Mouse (Mus musculus): Measurements from ENCODE around the gene Htra3.

Htra3 gene

DNA sequence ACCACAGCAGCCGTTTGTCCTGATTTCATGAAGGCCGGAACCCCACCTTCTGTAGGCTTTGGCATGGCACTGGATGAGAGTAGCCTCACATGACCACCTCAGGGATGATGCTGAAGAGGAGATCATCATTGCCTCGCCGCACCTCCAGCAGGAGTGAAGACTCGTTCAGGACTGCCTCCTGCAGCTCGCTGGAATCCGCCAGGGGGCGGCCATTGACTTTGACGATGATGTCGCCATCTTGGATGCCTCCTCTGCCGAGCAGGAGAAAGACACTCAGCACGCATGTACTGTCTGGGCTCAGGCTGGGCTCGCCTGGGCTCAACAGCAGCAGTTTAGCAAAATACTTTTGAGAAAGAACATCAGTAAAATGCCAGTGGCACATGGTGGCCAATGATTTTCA, 26.7 kb downstream of the Htra3 start:
- DNase-seq (ENCODE audit: low read depth) = no peak

DNA sequence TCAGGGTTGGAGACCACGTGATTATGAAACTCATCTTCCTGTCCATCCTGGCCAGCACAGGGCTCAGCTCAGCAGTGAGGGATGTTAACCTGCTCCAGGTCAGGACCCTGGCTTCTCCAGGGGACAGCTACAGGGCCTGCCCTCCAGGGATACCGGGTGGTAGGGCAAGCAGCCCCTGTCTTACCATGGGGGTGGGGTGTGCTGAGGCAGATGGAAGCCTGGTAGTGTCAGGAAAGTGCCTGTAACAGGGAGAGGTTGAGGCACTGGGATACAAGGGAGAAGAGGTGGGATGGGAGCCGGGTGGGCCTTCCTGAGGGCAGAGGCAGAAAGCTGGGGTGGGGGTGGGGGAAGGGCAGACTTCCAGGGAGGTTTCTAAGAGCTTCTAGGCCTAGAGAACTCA, 27.3 kb downstream of the Htra3 start:
- DNase-seq (ENCODE audit: low read depth) = no peak

DNA sequence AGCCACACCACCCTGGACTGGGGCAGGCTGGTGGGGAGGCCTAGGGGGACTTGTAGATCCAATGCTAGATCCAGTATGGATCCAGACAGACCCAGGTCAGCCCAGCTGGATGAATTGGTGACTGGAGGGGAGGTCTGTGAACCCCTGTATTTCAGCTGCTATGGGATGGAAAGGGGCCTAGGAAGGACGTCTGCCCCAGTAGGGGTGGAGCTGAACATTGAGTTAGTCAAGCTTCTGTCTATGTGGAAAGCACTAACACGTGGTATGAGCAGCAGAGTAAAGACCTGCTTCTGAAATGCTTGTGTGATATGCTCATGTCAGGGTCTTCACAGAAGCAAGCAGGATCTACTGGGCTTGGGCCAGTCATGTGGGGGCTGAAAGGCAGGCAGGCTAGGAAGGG, 31.4 kb downstream of the Htra3 start:
- no peak for DNase-seq (ENCODE audit: low read depth)

DNA sequence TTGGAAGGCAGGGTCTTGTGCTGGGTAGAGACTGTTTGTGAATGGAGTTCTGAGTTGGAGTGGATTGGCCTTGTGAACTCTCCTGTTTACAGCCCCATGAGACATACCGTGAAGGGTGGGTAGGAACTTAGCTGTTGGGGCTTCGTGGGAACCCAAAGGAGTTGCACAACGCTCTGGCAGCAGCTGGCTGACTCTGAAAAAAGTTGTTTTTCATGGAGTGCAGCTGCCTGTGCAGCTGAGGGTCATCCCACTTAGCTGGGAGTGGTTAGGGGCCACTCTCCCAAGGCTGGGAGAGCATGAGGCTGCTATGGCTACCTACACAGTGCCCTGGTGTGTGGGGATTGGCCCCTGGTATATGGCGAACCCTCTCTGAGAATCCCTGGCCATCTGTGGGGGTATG, 32.0 kb downstream of the Htra3 start:
- DNase-seq (ENCODE audit: low read depth) = no peak

DNA sequence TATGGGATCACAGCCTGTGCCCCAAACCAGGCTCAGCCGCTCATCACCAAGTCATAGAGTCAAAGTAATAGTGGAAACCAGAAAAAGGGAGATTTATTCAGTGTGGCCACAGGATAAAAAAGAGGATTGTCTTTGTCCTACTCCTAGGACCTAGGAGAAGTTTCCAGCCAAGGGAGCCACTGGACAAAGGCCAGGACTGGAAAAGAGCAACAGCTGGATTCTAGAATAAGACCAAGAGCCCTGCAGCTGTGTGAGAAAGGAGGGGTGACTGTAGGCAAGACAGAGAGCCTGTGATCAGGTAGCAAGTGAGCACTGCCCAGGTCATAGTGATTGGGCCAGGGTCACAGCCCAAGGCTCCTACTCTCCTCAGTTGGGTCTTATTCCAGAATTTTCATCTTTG, 32.7 kb downstream of the Htra3 start:
- DNase-seq (ENCODE audit: low read depth) = no peak

DNA sequence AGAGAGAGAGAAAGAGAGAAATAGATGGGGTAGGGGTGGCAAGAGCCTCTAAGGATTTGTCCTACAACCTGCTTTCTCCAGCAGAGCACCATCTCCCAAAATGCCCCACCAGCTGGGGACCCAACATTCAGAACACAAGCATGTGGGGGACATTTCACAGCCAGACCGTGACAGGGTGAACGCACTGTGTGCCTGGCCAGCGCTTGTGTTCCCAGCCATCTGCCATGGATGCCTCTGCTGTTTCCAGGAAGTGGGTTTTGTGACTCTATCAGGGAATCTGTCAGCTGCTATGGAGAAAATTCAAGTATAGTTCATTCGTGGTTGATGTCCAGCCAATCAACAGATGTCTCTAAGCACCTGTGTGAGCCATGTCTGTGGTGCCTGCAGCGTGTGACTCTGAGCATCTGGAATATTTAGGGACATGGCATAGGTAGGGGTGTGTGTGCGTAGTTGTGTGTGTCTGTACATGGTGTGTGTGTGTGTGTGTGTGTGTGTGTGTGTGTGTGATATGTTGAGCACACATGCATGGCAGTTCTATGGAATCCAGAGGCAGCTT, 33.6 kb downstream of the Htra3 start:
- DNase-seq (ENCODE audit: low read depth) = no peak

DNA sequence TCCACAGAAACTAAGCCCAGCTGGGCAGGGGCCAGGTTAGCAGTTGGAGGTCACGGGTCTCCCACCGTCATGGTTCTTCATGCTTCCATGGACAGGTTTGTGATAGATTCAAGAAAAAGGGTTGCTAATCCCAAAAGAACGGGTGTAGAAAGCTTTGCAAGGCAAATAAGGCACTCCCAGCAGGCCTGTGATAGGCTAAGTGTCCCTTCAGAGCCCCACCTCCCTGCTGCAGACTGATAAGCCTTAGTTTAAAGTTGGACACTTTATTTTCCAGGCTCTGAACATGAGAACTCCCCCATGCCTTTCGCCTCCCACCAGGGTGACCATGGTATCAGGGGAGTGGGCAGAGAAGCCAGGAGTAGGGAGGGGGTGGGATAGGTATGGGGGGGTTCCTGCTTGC, 35.5 kb downstream of the Htra3 start:
- DNase-seq (ENCODE audit: low read depth) = no peak

DNA sequence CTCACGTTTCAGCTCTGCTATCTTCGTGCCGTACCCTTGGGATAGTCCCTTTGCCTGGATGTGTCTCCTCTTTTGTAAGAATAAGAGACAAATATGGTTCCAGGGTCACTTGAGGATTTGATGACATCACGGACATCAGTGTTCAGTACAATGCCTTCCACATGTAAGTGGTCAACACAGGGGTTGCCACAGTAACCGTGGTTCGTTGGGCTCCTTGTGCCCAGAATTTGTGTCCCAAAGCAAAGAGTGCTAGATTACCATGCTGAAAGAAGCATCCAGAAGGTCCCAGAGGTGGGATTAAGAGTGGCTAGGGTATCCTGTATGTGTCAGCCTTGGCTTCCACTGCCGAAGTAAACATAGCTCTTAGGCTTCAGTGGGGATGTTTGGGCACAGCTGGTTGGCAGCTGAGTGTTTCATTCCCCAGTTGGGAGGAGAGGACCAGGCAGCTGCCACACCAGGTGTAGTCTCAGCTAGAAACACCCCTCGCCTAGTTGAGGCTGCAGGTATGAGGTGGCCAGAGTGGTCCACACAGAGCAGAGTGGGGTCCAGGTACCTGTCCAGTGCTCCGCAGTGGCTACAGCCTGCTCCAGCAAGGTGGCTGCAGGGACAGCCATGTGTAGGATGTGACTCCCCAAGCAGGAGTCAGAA, 36.1 kb downstream of the Htra3 start:
- DNase-seq (ENCODE audit: low read depth) = no peak

DNA sequence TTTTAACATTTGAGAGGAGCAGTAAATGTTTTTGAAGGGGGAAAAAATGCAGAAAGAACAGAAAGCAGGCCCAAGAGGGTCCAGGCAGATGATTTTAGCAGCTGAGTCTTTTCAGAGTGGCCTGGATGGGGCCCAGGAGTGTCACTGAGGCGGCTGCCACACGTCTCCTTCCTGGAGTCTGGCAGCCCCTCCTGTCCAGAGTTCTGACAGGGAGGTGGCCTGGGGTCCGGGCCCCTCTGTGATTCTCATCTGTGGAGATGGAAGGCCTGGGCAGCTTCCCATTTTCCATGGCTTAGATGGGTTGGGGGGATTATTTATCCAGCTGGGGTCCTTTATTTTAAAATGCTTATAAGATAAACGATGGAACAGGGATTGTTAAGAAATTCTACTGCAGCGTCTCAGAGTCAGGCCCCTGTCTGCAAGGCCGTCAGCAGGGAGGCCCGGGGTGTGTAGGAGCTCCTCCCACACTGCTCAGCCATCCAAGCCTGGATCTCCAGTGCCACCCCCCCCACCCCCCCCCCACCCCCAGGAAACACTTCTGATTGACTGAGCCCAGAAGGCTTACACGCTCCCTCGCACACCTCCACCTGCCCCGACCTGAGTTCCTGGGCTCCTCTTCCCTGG, 37.5 kb downstream of the Htra3 start:
- DNase-seq (ENCODE audit: low read depth) = no peak

DNA sequence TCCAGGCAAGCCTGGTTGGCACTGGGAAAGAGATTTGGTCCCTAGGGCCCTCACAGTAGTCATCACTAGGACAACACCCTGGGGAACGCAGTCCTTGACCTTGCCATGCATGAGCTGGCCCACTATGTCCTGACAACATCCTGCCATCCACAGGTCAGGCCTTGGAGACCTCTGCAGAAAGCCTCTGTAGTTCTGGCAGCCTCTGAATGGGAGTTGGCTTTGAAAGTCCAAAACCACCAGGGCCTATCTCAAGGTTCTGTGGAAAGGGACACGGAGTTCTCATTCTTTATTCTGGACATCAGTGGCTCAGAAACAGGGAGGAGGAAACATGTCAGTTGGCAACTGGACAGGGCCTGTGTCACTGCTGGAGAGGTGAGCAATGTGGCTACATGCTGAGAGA, 43.6 kb downstream of the Htra3 start:
- DNase-seq (ENCODE audit: low read depth) = no peak

DNA sequence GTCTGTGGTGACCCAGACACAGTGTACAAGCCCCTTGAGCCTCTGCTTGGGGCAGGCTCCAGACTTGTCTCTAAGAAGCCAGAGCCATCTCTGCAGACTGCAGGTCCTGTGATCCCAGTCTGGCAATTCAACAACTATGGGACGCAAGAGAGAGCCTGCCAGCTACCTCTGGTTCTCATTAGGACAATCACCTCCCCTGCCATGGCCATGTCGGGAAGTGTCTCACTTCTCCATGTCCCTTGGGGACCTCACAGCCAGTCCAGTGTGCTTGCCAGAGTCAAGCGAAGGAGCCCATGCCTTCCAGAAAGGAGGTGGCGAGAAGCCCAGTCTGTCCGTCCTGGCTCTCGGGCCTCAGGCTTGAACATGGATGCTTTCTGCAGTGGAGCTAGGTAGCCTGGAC, 46.7 kb downstream of the Htra3 start:
- no peak for DNase-seq (ENCODE audit: low read depth)

DNA sequence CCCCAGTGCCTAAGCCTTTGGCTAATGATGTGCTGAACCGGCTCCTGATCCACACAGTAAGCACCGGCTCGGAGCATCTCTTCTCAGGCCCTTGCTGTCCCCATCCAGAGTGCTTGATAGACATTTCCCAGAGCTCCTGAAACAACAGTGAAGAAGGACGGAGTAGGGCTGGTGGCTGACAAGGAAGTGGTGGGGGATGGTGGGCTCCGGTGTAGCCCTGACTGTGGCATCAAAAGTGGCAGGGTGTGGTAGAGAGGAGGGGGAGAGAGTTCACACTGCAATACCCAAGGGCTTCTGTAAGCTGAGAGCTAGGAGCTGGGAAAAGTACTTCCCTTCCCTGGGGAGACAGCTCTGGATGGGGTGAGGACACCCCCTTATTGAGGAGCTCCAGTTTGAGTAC, 47.8 kb downstream of the Htra3 start:
- DNase-seq (ENCODE audit: low read depth) = no peak

DNA sequence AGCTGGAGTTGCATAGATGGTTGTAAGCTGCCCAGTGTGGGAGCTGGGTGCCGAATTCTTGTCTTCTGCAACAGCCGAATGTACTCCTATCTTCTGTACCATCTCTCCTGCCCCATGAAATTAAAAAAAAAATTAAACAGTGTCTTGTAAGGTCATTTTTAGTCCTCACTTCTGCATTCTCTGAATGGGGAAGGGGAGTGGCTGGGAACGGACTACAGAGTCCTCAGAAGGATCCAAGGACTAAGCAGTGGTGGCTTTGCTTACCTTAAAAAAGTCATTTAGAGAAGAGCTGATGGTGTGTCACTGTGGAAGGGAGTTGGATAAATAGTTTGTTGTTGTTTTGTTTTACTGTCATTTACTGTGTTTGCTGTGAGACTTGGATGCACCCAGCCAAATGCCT, 48.4 kb downstream of the Htra3 start:
- no peak for DNase-seq (ENCODE audit: low read depth)

DNA sequence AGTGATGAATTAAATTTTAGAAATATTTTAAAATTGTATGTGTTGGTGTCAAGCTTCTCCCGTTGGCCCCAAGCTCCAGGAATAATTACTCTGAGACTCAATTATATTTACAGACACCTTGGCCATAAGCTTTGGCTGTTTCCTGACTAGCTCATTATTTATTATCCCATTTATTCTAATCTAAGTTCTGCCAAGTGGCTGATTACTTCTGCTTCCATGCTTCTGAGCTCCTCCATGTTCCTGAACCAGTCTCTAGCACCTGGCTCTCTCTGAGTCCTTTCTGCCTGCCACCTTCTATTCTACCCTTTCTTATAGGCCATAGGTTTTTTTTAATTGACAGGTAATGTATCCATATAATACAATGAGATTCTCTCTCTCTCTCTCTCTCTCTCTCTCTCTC, 48.9 kb downstream of the Htra3 start:
- no peak for DNase-seq (ENCODE audit: low read depth)

DNA sequence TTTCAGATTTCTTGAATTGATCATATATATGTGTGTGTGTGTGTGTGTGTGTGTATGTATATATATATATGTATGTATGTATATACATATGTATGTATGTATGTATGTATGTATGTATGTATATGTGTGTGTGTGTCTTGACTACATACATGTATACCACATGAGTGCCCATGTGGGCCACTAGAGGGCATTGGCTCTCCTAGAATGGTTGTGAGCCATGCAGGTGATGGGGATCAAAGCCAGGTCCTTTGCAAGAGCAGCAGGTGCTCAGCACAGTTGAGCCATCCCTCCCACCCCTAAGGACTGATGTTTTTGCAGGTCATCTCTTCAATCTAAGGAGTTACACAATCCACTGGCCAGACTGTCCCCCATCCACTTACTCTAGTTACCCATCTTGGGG, 50.2 kb downstream of the Htra3 start:
- DNase-seq (ENCODE audit: low read depth) = no peak

DNA sequence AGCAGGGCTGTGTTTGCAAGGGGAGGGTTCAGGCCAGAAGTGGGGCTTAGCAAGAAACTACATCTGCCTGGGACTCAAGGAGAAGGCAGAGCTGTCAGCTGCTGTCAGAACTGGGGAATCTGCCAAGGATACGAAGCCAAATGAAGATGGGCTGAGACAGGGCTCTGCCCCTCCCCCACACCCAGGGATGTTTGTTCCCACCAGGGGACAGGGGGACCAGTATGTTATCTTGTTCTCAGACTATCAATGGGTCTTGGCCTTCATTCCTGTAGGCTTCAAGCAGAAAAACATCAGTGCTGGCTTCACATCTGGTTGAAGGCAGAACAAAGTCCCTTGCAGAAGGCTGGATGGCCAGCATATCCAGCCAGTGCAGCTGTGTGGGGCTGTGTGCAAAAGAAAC, 50.9 kb downstream of the Htra3 start:
- no peak for DNase-seq (ENCODE audit: low read depth)

DNA sequence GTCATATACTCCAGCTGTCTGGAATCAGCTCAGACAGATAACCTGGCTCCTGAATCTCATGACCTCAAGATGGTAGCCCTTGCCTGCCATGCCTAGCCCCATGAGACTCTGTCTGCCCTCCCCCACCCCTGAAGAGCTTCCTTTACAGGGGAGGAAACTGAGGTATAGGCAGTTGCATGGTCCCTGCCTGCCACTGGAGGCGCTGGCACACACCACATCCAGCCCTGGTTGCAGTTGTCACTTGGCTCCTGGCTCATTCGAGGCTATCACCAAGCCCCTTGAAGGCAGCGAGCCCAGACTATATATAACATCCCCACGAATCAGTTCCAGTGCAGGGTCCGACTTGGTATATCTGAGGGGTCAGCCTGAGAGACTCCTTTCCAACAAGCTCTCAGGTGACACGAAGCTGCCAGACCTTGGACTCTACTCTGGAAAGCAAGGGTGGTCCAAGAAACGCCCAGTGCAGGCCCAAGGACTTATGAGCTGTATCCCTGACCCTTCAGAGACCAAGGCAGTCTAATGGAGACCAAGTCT, 52.2 kb downstream of the Htra3 start:
- DNase-seq (ENCODE audit: low read depth) = no peak

DNA sequence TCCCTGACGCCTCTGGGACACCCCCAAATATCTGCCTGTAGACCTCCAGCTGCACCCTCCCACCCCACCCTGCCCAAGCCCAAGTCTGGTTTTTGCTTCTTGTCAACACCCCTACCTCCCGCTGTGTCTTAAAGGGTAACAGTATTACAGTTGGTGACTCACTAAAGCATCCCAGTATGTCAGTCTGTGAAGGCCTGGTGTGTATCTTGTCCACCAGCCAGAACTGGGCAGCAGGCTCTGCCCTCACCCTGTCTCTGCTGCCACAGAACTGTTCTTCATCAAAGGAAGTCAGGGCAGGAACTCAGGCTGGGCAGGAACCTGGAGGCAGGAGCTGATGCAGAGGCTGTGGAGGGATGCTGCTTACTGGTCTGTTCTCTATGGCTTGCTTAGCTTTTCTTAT, 53.2 kb downstream of the Htra3 start:
- DNase-seq (ENCODE audit: low read depth) = no peak

DNA sequence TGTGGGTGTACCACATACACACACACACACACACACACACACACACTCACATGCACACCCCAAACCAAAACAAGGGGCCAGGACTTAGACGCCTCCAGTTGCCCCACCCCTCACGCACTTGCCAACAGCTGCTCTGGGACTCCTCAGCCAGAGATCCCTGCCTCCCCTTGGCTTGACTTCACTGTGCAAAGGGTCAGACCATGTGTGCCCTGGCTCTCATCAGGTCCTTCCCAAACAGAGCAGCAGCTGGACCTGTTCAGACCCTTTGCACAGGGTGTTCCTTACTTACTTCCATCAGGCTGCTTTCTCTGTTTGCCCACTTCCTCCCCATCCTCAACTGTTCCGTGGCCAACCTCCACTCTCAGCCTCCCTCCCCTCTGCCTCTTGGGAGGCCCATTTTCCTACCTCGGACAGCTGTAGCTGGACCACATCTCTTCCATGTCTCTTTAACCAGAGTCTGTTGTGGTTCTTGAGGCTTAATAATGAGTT, 54.8 kb downstream of the Htra3 start:
- DNase-seq (ENCODE audit: low read depth) = no peak

DNA sequence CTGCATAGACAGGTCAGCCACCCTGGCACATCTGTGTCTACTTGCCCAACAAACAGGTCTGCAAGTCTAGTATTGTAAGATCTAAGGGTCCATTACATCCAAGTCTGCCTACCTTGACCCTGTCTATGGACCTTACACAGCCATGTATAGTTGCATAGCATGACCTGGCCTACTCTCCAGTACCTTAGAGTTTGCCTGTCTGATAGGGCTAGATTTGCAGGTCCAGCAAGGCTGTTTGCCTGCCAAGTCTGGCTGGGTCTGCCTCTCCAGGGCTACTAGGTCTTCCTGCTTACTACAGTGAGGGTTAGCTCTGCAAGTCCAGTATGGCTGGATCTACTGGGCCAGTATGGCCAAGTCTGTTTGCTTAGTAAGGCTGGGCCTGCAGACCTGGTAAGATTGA, 55.8 kb downstream of the Htra3 start:
- DNase-seq (ENCODE audit: low read depth) = no peak

DNA sequence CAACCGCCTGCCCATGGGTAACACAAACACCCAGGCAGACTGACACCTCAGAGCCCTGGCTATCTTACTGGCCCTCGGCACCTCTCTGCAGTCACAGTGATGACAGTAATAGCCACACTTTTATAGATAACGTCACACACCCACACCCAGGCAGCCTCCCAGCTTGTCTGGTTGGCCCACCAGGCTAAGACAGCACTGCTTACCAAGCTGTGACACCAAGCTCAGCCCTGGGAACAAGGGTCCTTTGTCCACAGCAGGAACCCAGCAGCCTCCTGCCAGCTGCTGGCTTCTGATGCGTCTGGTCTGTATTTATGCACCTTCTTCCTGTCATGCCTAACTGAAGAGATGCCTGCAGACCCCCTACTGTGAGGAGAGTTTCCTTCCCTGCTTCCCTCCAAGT, 58.5 kb downstream of the Htra3 start:
- no peak for DNase-seq (ENCODE audit: low read depth)

DNA sequence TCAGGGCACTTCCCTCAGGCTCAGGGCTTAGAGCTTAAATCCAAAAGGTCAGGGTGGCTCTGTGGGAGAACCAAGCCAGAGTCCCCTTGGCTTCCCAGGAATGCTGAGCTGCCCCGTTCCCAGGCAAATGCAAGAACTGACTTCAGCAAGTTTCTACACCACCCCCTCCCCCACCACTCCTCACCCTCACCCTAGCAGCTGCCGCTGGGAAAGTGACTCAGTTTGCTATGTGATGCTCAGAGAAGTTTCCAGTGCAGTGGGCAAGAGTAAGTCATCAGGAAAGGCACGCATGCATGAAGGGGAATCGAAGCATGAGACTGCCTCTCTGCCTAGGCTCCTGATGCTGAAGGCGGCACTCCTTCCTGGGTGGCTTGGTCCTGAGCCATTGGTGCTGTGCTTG, 62.6 kb downstream of the Htra3 start:
- DNase-seq (ENCODE audit: low read depth) = no peak

DNA sequence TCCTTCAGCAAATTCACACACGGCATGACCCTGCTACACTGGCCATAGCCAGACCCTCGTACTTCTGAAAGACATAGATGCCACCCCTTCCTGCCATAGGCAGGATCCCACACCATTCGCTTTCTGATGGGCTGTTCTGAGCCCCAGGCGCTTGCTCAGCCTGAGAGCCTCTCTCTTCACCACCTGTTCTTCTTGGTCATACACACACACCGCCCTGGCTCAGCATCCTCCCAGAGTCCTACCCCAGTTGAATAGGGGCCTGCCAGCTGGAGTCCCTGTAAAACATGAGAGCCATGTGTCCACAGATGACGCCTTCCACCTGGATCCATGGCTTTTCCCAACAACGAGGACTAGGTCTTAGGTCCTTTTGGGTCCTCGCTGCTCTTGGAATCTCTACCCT, 66.9 kb downstream of the Htra3 start:
- DNase-seq (ENCODE audit: low read depth) = no peak

DNA sequence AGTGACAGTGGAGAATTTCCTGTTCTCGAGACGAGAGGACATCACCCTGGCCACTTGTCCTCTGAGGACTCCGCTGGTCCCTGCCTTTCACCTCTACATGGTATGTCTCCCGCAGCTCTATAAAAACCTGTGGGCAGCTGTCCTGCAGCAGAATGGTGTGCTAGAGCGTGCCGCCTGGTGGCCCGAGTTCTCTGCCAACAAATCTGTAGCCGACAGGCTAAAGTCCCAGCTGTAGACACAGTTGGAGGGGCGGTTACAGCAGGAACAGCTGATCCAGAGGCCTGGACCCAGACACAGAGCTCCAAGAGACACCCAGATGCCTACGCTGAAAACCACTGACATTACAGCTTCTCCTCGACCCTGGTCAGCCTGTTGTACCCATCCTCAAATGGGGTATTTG, 67.7 kb downstream of the Htra3 start:
- no peak for DNase-seq (ENCODE audit: low read depth)

All from induced T-regulatory cell, adult 2 months (primary cell).